Mouse (Mus musculus) E14TG2a.4 (cell line): ENCODE measurements around the gene Rap1gap.

ENCODE experiments used
- CTCF ChIP-seq: conservative IDR thresholded peaks from 2 replicates; pipeline ENCODE4 v1.5.1; 2014; ENCODE audit warnings: low read length
- POU5F1 ChIP-seq: IDR thresholded peaks from 2 replicates; pipeline ENCODE4 v1.6.1; 2014; ENCODE audit warnings: low read length, borderline replicate concordance

GRCm38 (mm10) chr4:137650912-137651311 lies 13.6 kb upstream of the Rap1gap start:
- TF ChIP-seq CTCF = no peak
- no peak for TF ChIP-seq POU5F1
